Mouse (Mus musculus): ENCODE measurements at regions not wholly inside any gene's neighbourhood (a gene's known extent, or its start where the extent isn't known, plus 50 kb on each side); places are given as distances from the start of the nearest gene placed in this dataset.
A peak's percentile ranks its signal among the peaks of the same experiment; 100 is the strongest.
"Not testable (repeated sequence)": the region's sequence is repeated elsewhere in the genome, so short reads cannot be mapped to it uniquely, and the experiment has no call there.

DNA sequence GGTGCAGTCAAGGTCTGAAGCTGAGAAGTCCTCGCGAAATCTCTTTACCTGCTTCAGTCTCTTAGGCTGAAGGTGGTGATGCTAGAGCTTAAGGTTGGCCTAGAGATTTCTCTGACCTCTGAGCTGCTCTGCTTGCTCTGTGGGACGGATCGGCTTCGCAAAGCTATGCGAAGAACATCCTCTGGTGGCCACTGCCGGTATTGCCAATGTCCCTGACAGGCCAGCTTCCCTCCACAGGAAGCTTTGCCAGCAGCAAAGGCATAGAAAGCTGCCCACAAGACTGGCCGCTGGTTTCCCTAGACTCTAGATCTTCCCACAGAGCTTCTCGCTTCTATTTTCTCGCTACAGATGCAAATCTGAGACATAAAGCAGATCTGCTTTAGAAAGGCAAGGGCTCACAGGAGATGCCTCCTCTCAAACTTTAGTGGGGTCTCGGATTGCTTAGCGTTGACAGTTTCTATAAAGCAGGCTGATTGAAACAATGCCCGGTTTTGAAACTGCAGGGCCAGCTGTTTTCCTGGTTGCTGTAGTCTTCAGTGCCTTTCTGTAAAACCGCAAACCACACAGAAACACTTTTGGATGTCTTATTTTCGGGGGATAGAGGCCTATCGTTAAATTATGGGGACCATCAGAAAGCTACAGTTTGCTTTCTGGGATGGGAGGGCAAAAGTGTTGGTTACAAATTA lies 153.7 kb downstream of the Car8 start:
- peak; percentile 71 to 76 for DNase-seq (ENCODE audit: low spot score in 2 of 2)

DNA sequence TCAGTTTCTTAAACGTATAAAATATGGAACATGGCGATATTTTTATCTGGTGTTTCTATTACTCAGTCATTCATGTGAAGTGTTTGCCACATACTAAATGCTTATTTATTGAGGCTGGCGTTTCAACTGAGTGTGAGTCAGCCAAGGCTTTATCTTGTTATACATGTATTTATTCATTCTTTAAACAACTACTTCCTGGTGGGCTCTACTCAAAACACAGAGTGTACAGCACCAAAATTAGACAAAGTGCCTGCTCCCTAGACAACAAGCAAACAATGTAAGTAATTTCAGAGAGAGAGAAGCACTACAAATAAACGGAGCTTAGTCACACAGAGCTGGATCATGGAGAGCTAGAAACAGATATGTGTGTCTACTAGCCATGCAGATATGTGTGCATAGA lies 159.5 kb downstream of the Car8 start:
- DNase-seq (ENCODE audit: low spot score in 2 of 2), result no peak

DNA sequence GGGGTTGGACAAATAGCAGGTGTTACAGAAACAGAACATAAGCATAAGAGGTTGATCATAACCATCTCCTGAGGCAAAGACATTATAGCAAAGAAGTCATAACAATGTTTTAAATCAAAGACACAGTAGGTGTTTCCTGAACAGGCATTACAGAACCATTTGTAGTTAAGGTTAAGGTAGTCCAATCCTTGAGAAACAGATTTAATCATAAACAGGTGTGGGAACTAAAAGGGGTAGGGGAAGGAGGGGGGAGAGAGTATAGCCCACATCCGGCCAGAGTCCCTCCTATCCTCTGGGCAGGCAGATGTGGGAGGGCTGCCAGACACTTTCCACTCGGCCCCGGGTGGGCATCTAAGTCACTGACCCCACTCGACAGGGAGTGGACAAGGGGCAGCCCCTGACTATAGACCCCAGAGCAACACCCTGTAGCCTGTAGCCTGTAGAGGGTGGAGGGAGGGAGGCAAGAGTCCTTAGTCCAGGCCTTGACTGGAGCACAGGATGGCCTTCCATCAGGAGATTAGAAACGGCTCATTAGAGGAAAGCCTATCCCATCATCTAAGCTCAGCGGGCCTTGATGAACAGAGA lies 165.8 kb downstream of the Car8 start:
- DNase-seq (ENCODE audit: low spot score in 2 of 2), result no peak

DNA sequence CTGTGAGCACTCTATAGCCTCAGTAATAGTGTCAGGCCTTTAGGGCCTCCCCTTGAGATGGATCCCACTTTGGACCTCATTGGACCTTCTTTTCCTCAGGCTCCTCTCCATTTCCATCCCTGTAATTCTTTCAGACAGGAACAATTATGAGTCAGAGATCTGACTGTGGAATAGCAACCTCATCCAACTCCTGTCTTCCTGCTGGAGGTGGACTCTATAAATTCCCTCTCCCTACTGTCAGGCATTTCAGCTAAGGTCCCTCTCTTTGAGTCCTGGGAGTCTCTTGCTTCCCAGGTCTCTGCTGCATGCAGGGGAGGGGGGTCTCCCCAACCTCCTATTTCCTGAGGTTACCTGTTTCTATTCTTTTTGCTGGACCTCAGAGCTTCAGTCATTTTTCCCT lies 168.1 kb downstream of the Car8 start:
- not testable (repeated sequence) for DNase-seq (ENCODE audit: low spot score in 2 of 2)

DNA sequence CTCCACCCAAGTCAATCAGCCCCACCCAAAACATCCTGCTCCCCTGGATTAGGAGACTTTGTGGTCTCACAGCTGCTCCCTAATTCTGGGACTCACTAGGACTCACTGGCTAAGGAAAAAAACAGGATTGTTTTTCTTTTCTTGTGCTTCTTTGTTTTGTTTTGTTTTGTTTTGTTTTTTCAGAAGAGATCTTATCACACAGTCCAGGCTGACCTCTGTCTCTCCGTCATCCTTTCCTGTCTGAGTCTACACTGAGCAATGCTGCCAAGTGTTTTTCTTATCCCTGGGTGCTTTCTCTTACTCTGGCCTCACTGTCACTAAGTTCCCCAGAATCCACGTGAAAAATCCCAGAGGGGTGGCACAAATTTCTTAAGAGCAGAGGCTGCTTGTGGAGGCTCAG lies 170.8 kb downstream of the Car8 start:
- no peak for DNase-seq (ENCODE audit: low spot score in 2 of 2)

DNA sequence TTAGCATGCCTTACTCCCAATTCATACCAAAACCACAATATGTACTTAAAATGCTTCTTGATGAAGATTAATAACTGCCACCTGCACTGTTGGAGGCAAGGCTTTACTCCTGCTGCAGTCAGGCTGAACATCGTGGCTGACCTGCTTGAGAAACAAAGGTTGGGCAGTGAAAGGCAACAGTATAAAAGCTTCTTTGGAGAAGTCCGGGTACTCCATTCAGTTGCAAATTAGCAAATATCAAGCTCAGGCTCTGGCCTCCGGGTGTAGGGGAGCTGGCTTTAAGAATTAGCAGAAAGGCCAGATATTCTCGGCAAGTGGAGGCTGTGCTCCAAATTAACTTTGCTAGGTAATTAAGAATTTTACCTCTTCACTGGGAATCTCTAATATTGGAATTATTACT lies 197.1 kb downstream of the Car8 start:
- DNase-seq (ENCODE audit: low spot score in 2 of 2), result no peak

DNA sequence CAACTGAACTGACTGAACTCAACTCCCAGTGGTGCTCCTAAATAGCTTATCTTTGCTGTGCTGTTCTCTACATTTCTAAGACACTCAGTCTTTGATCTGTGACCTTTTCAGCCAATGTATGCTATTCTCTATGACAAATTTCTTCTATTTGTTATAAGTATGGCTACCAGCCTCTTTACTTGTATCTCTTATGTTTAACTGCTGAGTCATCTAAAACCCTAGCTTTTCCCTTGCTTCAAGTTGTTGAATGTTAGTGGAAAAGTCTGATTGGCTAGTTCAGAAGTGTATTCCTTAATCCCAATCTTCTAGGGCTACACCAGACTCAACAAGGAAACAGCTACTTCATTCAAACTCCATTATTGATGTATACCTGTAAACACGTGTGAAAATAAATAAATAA lies 201.0 kb downstream of the Car8 start:
- no peak for DNase-seq (ENCODE audit: low spot score in 2 of 2)

DNA sequence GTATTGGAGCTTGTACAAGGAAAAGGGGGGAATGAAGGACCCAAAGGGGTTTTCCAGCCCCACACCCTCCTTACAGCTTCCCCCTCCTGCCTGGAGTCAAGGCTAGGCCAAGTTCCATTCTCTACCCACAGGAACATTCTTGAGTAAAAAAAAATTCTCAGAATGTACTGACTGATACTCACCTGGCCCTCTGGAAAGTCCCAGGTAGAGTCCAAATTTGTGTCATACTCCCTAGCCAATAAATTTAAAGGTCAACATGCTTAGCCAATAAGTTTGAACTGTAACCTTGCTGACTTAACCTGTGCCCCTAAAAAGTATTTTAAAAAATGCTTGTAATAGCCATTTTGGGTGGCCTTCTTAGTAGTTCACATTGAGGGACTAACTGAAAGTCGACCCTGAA lies 205.4 kb downstream of the Car8 start:
- not testable (repeated sequence) for DNase-seq (ENCODE audit: low spot score in 2 of 2)

DNA sequence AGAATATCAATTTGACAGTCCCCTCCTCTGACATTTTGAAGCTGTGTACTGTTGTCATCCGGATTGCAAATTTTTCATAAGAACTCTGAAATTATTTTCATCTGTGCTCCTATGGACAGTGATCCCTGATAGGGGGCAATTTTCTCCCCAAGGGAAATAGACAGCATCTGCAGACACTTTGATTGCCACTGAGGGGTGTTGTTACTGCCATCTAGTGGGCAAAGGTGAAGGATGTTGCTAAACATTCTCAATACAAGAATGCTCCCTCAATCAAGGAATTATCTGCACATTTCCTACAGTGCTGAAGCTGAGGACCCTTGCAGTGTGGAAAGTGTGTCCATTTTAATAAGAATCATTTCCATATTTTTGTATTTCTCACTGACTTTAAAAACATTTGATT lies 233.7 kb downstream of the Car8 start:
- DNase-seq (ENCODE audit: low spot score in 2 of 2), result peak; percentile 14 to 65

DNA sequence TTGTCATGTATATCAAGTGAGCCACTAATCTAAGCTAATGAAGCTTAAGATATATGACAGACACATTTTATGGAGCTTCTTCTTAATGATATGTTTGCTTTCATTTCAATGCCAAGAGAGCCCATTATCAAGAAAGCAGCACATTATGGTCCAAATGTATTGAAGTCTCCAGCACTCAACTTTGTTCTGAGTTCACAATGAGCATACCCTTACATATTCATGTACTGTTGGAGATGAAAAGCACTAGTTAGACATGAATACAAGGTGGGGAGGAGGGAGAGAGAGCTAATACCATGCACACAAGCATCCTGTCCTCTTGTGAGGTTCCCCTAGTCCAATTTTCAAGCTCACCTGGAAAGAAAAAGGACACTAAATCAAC lies 241.3 kb downstream of the Car8 start:
- DNase-seq (ENCODE audit: low spot score in 2 of 2), result no peak

DNA sequence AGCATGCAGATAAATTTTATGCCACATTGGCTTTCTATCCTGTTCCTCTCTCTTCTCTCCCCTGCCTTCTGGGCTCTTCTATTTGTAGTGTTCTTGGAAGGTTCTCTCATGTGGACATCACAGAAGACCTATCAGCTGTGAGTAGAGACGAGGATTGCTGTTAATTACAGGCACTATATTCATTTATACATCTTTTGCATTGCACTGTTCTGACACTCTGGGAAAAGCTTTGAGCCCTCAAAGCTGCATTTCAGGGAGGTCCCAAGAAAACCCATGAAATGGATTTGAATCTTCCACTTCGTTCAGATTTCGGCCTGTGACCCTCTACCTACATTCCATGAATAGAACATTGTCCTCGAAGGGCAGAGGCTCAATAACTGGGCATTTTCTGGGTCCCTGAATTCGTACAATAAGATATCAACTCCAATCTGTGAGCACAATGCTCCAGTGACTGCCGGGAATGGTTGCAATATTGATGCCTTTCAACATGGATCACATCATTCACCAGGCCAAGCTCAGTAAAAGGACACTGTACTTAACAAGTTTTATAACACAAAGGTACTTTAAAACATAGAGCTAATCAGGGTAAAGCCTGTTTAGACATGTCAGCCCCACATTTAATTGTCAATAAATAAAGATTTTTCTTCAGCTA lies 241.8 kb downstream of the Car8 start:
- no peak for DNase-seq (ENCODE audit: low spot score in 2 of 2)

DNA sequence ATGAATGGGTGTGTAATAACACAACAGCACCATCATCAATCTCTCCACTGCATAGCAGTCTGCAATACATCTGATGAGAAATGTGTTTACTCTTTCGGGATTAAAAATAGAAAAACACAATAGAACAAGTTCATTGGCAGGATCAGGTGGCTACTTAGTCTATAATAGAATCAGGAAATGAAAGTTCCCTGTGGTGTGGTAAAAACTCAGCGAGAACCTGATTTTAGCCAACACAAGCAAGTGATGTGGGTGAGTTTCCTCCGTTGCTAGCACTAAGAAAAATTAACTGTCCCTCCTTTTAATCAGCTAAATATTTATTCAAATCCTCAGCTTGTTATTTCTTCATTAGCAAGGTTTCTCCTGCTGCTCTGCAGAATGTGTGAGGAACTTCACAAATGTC lies 245.9 kb downstream of the Car8 start:
- no peak for DNase-seq (ENCODE audit: low spot score in 2 of 2)

DNA sequence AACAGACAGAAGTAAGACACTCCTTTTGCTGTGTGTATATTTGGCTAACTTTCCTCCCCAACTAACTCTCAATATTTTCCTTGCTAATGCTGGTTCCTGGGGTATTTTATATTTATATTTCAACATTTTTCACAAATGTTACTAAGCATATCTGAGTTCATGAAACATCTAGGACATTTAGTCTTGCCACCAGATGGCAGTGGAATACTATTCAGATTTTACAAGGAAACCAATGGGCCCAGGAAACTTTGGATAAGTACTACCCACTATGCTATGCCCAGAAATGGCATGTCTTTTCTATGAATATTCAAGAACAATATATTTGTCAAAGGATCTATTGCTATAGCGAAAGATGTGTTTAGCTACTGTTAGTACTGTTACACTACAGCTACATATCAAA lies 251.1 kb downstream of the Car8 start:
- DNase-seq (ENCODE audit: low spot score in 2 of 2), result peak in 1 of 2 experiments; percentile 8

DNA sequence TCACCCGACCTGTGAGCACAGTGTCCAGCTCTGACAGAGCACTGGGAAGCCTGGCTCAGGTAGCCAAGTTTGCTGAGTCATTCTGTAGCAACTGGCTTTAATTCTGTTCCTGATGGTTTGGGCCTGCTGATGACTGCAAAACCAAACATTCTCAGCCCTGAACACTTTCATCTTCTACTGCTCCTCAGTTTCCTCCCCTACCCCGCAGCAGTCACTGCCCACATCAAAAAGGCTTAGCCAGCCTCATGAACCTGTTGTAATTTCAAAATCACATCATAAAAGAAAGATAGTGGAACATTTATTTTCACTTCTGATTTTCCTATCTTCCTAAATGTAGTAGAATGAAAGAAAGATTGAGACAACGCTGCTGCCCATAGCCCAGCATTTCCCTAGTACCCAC lies 251.5 kb downstream of the Car8 start:
- no peak for DNase-seq (ENCODE audit: low spot score in 2 of 2)

DNA sequence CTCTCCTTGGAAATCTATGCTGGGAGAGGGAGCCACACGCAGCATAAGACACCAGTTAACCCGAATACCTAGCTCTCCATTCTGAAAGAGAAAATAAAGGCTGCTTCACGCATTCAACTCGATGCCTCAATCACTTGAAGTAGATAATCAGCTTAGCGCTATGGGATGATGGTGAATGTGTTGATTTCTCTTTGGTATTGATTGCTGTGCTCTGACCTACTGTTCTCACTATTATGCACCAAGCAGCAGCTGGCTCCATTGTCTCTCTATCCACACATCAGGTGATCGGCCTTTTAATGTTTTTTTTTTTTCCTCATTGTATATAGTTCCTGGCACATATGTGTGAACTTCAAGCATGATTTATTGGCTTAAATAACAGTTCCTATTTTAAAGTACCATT lies 254.0 kb downstream of the Car8 start:
- DNase-seq (ENCODE audit: low spot score in 2 of 2), result no peak

DNA sequence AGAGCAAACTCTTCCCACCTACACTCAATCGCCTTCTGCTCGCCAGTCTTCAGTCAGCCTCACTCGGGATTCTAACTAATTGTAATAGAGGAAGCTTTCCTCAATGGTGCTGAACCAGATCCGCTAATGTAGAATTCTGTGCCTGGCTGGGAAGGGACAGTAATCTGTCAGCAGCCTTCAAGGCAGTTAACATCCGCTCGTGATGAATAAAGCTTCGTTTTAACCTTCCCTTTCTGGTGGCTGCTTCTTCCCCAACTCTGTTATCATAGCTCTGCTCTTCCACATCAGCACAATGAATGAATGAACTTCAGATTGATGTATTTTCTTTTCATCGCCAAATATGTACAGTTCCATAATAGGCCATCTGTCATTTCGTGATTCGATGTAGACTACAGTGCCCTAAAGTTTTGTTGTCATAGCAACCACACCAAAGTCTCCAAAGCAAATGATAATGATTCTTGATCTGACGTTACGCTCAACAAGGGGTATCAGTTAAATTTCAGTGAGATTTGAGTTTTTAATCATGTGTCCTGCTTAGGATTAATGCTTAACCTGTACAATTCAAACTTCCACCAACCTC lies 259.0 kb downstream of the Car8 start:
- DNase-seq (ENCODE audit: low spot score in 2 of 2), result peak in 1 of 2 experiments; percentile 2

DNA sequence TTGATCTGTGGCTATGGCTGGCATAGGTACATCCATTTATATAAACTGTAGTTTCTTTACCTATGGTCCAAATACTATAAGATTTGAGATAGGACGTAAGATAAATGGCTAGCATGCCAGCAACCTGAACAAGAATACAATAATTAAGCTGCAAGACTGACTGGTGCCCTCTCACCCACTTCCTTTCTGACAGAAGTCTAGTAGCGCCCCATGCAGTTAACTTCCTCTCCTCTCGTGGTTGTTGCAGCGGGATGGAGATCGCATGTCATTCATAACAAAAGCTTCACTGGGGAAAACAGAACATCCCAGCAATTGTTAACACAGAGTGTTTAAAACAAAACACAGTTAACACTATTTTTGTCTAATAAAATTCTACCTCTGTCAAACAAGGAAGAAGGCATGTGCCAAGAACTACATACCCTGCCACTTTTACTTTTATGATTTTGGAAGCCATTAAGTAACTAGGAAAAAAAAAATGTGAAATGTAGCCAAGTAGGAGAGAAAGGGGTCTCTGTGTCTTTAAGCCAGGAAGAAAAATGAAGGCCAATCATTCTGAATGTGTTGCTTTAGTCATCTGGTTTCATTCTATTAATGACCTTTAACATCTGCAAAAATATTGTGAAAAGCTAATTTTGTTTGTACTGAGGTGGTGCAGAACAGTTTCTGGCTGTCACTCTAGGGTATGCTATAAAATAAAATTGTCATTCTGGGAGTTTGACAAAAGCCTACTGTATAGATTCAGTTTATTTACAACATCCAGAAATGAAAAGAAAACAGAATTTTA lies 261.0 kb downstream of the Car8 start:
- DNase-seq (ENCODE audit: low spot score in 2 of 2), result no peak

DNA sequence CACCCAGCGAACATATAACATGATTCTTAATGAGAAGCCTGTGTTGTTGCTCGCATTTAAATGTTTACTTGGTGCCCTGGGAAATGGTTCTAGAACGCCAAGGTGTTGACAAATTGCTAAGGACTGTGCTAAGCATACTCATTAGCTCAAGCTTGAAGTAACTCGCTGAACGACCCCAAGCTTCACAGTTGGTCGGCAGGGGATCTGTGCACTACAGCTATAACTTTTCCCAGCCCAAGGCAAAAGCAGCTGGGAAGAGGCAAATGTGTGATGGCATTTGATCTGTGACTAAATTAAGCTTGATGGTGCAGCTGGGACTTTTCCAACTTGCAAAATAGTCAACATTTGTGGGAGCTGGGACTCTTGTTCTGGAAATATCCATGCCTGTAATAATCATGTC lies 268.6 kb downstream of the Car8 start:
- no peak for DNase-seq (ENCODE audit: low spot score in 2 of 2)

DNA sequence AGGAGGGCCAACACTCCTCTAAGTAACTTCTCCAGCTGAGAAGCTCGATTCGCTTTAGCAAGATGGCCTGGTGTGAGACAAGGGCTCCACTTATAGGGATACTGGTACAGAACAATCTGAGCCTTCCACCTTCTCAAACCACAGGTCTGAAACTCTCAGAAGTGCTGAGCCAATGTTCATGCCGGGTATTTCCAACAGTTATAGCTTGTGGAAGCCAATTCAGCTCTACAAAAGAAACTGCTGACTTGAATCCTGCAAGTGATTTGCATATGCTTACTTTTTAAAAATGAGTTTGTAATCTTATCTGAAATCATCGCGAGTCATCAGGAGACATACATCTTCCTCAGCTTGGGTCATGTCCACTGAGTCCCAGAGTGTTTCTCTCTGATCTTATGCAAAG lies 273.2 kb downstream of the Car8 start:
- DNase-seq (ENCODE audit: low spot score in 2 of 2), result no peak

DNA sequence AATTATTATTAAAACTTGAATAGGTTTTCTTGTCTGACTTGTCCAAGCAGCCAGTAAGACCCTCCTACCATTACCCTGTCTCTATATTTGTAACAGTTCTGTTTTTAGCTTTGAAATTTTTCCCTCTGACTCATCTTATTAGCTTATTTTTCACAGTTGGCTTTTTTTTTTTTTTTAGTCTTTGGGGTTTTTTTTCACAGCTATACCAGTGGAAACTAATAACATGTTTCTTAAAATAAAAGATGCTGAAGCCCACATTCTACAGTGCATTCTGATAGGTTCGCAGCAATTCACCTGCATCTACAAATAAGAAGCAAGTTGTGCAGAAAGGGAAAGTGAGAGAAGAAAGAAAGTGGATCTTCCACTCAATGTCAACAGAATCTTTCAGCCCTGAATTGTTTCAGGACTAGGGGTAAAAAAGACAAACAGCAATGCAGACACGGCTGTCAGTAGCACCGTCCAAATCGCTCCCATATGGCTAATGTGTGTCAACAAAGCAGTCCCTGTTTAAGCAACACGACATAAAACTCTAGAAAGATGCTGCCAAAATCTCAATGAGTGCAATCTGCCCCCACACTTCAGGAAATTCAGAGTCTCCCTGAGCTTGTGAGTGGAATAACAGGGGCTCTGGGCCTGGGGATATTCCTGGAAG lies 277.2 kb downstream of the Car8 start:
- DNase-seq (ENCODE audit: low spot score in 2 of 2), result peak; percentile 6 to 39

DNA sequence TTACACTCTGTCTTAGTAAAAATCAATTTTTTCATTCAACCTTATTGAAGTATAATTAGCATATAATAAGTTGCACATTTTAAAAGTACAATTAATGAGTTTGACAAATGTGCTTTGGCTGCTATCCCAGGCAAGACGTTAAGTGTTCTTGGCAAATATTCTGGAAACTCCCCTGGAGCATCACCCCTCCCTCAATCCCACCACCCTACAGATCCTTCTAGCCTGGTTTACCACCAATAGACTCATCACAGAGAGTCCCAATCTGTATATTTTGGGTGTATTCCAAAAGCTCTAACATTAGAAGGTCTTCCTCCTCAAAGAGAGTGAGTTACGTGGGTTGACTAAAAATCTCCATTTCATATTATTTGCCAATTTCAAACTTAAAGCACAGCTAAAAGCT lies 278.5 kb downstream of the Car8 start:
- DNase-seq (ENCODE audit: low spot score in 2 of 2), result no peak

Data from layer of hippocampus, postnatal 14 days (tissue).